Mouse (Mus musculus): Measurements from ENCODE around the gene Arhgdia.
"Not testable (repeated sequence)": the region's sequence is repeated elsewhere in the genome, so short reads cannot be mapped to it uniquely, and the experiment has no call there.

Arhgdia gene

GRCm38 (mm10) chr11:120578024-120578693, 3.3 kb downstream of the Arhgdia start:
- DNase-seq (ENCODE audit: low spot score), result no peak

DNA sequence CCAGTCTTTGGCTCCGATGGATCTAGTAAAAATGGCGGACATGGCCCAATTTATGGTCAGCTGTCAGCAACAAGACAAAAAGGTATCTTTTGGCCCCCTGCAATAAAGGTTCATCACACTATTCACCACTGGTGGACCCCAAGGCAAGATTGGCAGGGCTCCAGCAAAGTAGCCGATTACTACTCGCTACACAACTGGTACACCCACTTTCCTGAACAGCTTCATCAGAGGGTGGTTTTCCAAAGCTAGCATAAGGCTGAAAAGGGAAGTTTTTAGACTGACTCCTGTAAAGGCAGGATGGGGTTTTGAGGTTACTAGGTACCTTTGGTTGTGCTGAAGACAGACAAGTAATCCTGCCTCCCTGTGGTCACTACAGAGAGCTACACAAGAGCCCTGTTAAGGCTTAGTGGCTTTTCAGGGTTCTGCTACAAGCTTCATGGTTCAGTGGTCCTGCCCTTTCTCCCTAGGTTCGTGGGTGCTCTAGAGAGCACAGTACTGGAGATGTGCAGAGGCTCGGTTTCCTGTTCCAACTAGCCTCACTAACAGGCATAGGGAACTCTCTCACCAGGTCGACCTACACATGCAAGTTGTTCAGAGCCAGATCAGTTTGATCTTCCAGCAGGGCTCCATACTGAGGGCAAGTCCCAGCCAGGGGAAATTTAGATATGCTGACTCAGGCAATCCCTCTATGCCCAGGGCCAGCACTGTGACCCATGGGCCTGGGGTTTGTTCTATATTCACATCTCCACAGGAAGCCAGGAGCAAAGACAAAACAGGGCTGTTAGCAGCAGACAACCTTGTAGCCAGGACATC, 4.0 kb downstream of the Arhgdia start:
- DNase-seq (ENCODE audit: low spot score), result no peak

DNA sequence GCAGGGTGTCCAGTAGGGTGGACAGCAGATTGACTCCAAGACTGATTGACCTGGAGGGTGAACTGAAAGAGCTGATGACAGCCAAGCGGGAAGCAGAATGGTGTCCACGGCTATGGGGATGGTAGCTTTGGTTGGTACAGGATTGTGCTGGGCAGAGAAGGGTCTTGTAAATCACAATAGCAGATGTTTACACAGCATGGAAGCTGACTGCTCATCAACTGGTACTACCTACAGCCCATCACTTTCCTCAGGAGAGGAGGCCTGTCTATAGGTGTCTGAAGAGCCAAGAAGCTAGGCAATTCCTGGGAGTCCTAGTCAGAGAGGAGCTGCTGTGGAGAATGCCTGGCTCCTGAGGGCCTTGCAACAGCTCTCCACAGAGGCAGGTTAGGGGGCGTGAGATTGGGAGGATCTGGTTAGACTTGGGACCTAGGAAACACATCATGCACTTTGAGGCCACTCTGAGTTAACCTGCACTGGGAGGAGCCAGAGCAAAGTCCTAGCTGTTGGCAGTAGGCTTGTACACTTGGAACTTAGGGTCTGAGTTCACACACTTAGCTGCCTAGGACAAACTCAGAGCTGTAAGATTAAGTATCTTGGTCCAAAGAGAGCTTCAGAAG, 5.0 kb downstream of the Arhgdia start:
- DNase-seq (ENCODE audit: low spot score), result no peak

DNA sequence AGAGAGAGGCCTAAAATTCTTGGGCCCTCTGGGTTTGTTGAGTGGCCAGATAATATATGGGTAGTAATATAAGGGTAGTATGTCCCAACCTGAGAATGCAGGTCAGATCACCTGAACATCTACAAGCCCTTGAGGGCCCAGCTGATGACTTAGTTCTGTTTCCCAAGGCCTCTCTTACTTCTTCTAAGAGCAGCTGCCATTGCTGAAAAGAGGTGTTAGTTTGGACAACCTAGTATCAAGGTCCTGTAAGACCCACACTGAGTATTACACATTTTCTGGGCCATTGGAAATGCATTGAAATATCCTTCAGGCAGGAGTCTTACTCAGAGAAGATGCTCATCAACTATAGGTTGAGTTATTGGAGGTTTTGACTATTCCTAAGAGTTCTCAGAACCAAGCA, 5.5 kb downstream of the Arhgdia start:
- no peak for DNase-seq (ENCODE audit: low spot score)

GRCm38 (mm10) chr11:120575046-120575445, 6.4 kb downstream of the Arhgdia start:
- no peak for DNase-seq (ENCODE audit: low spot score)

GRCm38 (mm10) chr11:120574278-120574600, 7.2 kb downstream of the Arhgdia start:
- DNase-seq (ENCODE audit: low spot score), result no peak

DNA sequence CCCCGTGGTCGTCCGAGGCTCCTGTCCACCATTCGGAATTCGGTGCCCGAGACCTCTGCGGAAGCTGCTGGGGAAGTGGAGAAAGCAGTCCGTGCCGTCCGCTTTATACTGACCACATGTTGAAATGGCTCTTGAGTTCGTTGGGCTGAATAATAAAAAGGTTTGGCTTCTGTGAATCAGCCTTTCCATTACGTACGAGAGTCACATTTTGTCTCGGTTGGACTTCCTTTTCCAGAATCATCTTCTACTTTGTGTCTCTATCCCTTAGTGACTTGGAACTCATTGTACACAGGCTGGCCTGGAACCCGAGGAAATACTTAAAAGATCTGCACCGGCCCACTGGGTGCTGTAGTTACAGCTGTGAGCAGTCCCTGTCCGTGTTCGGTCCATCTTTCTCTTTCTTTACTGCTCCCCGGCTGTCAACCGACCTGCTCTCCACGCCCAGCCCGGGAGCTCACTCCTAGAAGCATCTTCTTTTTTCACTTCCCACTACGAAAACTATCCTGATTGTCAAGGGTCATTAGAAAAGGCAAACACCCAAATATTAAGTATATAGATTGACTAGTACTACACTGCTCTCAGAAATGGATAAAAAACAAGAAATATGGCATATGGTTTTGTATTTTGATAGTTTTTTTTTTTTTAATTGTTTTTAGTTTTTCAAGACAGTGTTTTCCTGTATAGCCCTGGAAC, 7.7 kb downstream of the Arhgdia start:
- no peak for DNase-seq (ENCODE audit: low spot score)

DNA sequence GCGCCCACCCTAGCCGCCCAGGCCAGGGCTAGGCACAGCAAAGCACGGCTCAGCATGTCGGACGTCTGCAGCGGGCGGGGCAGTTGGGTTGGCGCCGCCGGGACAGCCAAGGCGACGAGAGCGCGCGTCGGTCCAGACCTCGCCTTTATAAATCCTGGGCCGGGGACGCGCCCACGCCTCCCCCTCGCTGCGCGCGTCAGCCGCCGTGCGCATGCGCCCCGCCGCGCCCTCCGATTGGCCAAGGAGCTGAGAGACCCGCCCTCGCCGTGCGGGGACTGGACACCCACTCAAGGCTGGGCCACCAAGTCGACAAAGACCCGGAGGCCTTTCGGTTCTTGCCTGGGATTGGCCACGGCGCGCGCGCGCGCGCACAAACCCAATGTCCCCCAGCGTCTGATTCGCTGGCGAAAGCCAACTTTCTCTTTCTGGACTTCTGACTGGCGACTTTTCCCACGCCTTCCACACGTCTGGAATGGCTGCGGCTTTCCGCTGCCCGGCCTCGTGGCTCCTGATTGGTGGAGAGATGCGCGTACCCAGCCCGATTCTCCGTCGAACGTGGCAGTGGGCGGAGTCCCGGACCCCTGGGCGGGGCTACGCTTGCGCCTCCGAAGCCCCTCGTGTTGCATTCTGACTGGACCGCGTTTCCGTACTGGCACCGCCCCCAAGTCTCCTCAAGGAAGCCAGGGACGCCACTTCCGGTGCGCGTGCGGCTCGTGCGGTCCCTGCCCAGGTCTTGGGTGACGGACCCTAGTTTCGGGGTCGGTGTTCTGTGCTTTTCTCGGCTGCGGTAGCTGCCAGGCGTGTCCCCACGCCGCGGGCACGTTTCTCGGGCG, 8.5 kb downstream of the Arhgdia start, which contains the start of gene P4hb:
Gene P4hb (minus strand): TSS at position 502 of the 833 bp plus-strand sequence.
- peak; percentile 100 for DNase-seq (ENCODE audit: low spot score)

DNA sequence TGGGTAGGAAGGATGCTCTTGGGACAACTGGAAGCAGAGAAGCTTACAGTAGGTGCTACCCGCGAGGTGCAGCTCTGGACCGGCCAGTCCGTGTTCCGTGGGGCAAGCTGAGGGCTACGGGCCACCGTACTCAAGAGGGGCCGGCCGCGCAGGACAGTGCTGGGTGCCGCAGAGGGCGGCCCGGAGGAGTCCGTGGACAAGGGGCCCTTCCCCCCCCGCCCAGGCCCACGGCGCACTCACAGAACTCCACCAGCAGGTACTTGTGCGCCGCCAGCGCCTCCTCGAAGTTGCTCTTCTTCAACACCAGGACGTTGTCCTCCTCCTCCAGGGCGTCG, 9.0 kb downstream of the Arhgdia start:
- DNase-seq (ENCODE audit: low spot score), result no peak

DNA sequence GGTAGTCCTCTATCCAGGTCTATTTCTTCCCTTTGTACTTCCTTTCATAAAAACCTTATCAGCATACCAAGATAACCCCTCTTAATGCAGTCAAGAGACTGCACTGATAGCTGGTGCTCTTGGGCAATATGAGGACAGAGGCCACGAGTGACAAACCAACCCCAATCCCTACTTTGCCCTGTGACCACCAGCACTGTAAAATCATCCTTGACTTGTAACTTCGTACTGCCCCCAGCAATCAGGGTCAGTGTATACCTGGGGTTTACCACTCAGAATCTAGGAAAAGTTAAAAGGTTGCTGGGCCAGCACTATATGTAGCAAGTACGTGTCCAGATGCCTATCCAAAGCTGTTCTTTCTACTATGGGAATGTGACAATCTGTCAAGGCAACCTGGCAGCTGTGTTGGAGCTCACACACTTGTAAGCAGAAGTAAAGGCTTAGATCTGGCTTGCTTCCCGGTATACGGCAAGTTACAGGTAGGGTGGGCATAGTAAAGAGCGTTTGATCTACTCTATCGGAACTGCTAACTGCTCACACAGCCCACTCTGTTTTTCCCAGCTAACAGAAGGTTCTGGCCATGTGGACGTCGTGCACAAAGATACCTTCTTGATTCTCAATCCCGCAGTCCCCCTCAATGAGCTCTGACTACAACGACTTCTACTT, 9.5 kb downstream of the Arhgdia start:
- DNase-seq (ENCODE audit: low spot score), result no peak

GRCm38 (mm10) chr11:120571122-120571521, 10.3 kb downstream of the Arhgdia start:
- no peak for DNase-seq (ENCODE audit: low spot score)

DNA sequence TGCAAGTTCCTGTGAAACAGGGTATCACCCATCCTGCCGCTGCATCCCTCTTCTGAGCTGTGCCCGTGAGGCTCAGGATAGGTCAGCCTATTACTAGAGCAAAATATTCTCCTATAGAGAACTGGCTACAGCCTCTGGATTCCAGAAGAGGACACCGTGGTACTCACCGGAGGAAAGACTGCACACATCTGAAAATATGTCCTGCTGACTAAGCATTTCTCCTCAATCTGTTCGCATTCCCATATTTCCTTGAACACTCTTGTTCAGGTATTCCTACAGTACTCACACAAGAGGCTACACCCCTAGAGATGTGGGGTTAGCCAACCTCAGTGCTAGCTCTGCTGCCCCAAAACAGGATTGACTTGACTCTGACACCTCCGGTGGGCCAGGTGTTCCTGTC, 13.1 kb downstream of the Arhgdia start:
- no peak for DNase-seq (ENCODE audit: low spot score)

DNA sequence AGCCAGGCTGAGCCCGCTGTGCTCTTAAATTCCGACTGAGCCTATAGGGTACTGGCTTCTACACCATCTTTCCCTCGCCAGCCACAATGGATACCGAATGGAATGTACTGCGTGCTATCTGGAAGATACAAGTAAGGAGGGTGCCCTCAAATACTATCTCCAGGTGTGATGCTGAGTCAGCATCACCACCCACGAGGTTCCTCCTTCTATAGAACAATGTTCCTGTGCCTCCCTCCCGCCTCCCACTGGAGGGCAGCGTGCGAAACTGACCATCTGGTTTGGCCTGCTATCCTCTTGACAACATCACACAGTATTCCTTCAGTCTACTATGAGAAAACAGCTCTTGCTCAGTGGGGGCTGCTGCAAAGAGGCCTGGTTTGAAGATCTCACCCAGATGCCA, 16.3 kb downstream of the Arhgdia start:
- no peak for DNase-seq (ENCODE audit: low spot score)

GRCm38 (mm10) chr11:120562949-120563348, 18.5 kb downstream of the Arhgdia start:
- DNase-seq (ENCODE audit: low spot score), result no peak

DNA sequence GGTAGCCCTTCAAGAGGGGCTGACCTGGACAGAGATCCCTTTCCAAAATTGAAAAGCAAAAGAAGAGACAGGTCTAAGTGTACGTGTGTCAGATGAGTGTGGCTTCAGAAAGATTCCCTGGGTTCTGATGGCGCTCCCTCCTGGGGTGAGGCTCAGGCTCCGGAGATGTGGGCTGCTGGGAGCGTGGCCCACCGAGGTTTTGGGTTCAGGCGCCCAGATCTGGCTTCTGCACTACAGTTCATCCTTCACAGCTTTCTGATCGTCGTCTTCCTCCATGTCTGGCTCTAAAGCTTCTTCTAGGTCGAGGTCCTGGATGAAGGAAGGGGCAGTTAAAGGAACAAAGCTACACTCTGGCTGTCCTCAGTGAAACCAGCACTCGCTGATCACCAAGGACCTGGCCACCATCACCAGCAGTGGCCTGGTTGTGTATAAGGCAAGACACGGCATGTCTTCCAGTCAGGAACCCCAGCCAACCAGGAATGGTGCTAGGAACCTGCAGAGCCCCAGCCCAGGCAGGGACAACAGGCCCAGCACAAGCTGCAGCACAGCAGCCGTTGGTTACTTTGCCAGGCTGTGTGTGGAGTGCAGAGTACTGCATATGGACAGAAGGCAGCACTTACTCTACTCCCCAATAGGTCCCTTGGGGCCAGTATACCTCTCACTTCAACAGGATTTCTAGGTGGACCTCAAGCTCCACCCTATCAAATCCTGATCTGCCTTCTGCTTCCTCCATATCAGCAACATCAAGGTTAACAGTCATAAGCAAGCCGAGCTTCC, 20.3 kb downstream of the Arhgdia start:
- no peak for DNase-seq (ENCODE audit: low spot score)

- DNase-seq (ENCODE audit: low spot score), result not testable (repeated sequence)
These were observed 22.6 kb downstream of the Arhgdia start for GRCm38 (mm10) chr11:120558843-120559242.

GRCm38 (mm10) chr11:120555260-120555659, 26.2 kb downstream of the Arhgdia start:
- no peak for DNase-seq (ENCODE audit: low spot score)

- DNase-seq (ENCODE audit: low spot score), result no peak
These were observed 26.6 kb downstream of the Arhgdia start for GRCm38 (mm10) chr11:120554834-120555233.

- DNase-seq (ENCODE audit: low spot score), result no peak
These were observed 28.7 kb downstream of the Arhgdia start for GRCm38 (mm10) chr11:120552736-120553135.

DNA sequence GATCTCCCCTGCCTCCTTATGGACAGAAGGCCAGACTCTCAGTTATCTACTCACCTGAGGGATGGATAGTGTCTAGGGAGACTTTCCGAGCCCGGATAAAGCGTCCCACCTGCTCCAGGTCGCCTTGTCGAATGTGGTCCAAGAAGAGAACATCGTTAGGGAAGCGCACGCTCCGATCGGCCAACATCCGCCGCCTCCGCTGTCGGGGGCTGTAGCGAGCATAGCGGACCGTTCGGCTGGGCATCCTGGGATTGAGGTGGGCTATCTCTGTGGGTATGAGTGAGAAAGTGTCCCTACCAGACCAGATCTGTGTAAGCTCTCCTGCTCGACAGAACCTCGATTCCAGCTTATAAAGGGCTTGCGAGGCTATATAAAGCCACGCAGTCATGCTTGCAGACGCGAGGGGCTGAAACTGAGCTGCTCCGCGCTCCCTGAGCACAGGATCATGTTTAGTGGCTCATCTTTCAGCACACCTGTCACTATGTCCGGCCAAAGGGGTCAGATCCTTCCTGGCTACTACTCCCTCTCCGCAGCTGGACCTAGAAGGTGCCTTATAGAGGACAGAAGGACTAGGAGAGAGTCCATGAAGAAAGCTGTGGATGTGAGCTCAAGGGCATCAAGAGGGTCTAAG, 30.5 kb downstream of the Arhgdia start, which contains the start of gene Ppp1r27:
Gene Ppp1r27 (minus strand): TSS at position 323 of the 631 bp plus-strand sequence.
- no peak for DNase-seq (ENCODE audit: low spot score)
